Mouse (Mus musculus): ENCODE data around the gene Spata2l.
A peak's percentile ranks its signal among the peaks of the same experiment; 100 is the strongest.
"Not testable (repeated sequence)": the region's sequence is repeated elsewhere in the genome, so short reads cannot be mapped to it uniquely, and the experiment has no call there.

Gene Spata2l

GRCm38 (mm10) chr8:123202288-123202687, 33.7 kb downstream of the Spata2l start:
- no peak for DNase-seq (ENCODE audit: extremely low read depth, insufficient read length, low spot score)

- DNase-seq (ENCODE audit: extremely low read depth, insufficient read length, low spot score) = no peak
Measured at GRCm38 (mm10) chr8:123199864-123200263, 36.2 kb downstream of the Spata2l start.

GRCm38 (mm10) chr8:123197016-123197415, 39.0 kb downstream of the Spata2l start:
- not testable (repeated sequence) for DNase-seq (ENCODE audit: extremely low read depth, insufficient read length, low spot score)

- no peak for DNase-seq (ENCODE audit: extremely low read depth, insufficient read length, low spot score)
Measured at GRCm38 (mm10) chr8:123193771-123194170, 42.3 kb downstream of the Spata2l start.

GRCm38 (mm10) chr8:123191908-123192307, 44.1 kb downstream of the Spata2l start:
- no peak for DNase-seq (ENCODE audit: extremely low read depth, insufficient read length, low spot score)

GRCm38 (mm10) chr8:123190678-123191077, 45.4 kb downstream of the Spata2l start:
- peak; percentile 45 for DNase-seq (ENCODE audit: extremely low read depth, insufficient read length, low spot score)

GRCm38 (mm10) chr8:123188841-123189240, 47.2 kb downstream of the Spata2l start:
- DNase-seq (ENCODE audit: extremely low read depth, insufficient read length, low spot score) = no peak

- no peak for DNase-seq (ENCODE audit: extremely low read depth, insufficient read length, low spot score)
Measured at GRCm38 (mm10) chr8:123188006-123188405, 48.0 kb downstream of the Spata2l start.

GRCm38 (mm10) chr8:123185566-123186409, 50.2 kb downstream of the Spata2l start, which contains the start of gene Dpep1:
TSS of gene Dpep1 (plus strand) at chr8:123186242.
- no peak for DNase-seq (ENCODE audit: extremely low read depth, insufficient read length, low spot score)

- no peak for DNase-seq (ENCODE audit: extremely low read depth, insufficient read length, low spot score)
Measured at GRCm38 (mm10) chr8:123181391-123181790, 54.6 kb downstream of the Spata2l start.

Measured in 3134 (cell line).